Mouse (Mus musculus): ENCODE measurements around the gene Ddx19a.

- TF ChIP-seq CTCF (IDR thresholded peaks at IDR 0.05; ENCODE audit: borderline replicate concordance, insufficient read depth, low read depth, low read length) = no peak
- no peak for TF ChIP-seq POLR2A (IDR thresholded peaks at IDR 0.05; ENCODE audit: borderline replicate concordance, insufficient read depth, low read length)
Measured at GRCm38 (mm10) chr8:110966586-110966985, 31.0 kb downstream of the Ddx19a start.

All from cerebellum, adult 2 months (tissue).